Mouse (Mus musculus): ENCODE data around the gene Gm3149.
"Not testable (repeated sequence)": the region's sequence is repeated elsewhere in the genome, so short reads cannot be mapped to it uniquely, and the experiment has no call there.

Gene Gm3149

DNA sequence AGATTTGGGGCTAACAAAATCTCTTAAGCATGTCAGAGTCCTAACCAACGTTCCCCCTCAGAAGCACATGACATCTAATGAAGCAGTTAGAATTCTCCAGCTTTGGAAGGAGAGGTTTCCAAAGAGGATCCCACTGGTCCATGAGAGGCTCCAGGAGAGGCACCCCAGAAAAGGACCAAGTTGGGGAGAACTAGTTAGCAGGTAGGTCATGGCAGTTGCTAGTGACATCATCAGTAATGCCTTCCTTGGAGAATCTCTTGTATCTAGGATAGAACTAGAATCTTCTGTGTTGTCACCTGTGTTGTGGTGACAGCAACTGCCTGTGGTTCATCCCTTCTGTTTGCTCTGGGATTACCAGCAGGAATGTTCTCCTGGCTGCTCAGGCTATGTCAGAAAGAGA lies at the start of gene Gm3149:
Gene Gm3149 (plus strand): TSS at position 301 of the 400 bp plus-strand sequence.
- DNase-seq (ENCODE audit: low spot score), result not testable (repeated sequence)

DNA sequence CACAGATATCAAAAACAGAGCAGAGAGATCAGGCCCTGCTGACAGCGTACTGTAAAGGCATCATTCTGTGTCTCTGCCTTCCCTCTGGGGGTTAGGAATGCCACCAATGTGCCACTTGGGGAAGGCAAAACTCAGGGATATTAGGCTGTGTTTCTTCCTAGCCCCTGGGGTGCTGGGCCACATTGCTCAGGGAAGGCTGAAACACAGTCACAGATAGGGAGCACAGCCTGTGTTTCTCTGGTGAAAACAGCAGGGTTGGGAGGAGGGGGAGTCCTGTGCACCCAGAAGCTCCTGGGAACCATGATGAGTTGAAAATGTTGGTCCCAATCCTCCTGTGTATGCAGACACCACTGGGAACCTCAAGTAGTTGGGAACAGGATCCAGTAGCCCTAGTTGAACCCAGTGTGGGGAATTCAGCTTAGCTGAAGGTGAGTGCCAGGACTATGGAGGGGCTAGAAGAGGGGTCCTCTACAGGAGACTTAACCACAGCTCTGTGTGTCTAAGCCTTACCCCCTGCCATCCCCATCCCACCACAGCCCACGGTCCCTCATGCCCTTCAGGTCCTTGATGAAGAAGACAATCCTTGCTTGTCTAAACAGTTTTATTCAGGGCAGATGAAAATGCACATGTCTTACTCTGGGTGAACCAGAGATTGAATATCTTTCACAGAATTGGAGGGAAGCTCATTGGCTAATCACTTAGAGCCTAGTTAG lies 47.7 kb upstream of the Gm3149 start:
- DNase-seq (ENCODE audit: low spot score), result not testable (repeated sequence)

DNA sequence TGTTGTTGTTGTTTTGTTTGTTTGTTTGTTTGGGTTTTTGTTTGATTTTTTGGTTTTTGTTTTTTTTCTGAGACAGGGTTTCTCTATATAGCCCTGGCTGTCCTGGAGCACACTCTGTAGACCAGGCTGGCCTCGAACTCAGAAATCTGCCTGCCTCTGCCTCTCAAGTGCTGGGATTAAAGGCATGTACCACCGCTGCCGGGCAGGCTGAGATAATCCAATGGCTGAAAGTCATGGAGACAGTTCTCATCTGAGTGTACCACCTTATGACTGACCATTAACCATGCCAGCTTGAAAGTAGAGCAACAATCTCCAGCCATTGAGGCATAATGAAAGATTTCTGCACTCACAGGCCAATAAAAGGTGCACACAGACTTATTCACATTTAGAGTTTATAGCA lies 37.3 kb upstream of the Gm3149 start:
- DNase-seq (ENCODE audit: low spot score), result not testable (repeated sequence)

DNA sequence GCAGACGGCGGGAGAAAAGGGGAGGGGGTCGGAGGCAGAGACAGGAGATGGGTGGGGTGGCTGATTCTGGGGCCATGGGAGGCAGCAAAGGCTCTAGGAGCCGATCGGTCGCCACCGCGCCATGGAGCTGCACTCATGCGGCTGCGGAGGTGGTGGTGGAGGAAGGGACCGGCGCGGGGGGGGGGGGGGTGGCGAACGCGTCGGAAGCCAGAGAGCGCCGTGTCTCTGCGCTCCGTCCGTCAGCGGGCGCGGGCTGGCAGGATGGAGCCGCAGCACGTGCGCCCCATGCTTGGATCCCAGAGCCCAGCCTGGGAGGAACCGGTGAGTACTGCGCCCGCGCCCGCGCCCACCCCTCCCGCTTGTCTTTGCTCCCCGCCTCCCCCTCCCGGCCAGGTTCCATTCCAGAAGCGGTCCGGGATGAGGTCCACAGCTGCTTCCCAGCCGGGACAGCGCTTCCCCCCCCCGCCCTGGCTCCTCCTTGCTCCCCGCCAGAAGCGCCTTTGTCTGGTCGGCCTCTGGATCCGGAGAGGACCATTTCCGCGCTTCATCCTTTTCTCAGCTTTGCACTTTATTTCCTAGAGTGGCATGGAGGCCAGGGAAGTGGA lies 17.5 kb downstream of the Gm3149 start, which contains the start of gene 2610042L04Rik:
Gene 2610042L04Rik (plus strand): TSS at position 288 of the 605 bp plus-strand sequence.
- not testable (repeated sequence) for DNase-seq (ENCODE audit: low spot score)

DNA sequence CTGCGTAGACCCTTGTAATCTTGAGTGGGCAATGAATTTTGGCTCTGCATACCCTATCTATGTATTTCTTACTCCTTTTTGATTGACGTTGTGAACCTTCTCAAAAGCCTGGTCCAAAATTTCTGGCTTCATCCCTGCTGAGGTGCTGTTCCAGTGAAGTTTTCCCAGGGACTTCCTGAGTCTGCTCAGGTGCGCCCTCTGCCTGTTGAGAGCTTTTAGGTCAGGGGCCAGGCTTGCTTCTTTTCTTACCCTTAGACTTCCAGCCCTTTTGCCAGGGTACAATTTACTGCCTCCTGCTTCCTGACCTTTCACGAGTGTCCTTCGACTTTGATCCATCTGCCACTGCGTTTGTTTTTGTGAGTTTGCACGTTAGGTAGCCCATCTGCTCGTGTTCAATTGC lies 18.4 kb downstream of the Gm3149 start:
- not testable (repeated sequence) for DNase-seq (ENCODE audit: low spot score)

DNA sequence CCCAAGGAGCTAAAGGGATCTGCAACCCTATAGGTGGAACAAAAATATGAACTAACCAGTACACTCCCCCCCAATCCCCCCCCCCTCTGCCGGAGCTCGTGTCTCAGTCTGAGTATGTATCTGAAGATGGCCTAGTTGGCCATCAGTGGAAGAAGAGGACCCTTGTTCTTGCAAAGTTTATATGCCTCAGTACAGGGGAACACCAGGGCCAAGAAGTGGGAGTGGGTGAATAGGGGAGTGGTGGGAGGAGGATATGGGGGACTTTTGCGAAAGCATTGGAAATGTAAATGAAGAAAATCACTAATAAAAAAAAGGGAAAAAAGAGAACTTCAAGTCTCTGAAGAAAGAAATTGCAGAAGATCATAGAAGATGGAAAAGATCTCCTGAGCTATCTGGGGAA lies 51.9 kb downstream of the Gm3149 start:
- DNase-seq (ENCODE audit: low spot score), result not testable (repeated sequence)

DNA sequence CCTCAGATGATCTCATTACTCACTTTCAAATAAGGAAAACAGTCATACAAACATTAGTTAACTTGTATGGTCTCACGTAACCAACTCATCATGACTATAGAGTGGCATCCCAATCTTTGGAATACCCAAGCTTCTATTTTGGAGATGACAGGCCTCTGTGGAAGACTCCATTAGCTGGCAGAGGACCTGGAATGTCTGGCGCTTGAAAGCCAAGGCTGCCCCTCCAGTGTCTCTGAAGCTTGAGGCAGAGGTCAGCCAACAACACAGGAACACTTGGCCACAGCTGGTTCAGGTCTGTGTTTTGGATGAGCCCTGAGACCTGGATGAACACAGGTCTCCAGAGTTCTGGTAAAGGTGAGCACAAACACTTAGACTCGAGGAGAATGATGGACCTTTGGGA lies 52.6 kb downstream of the Gm3149 start:
- DNase-seq (ENCODE audit: low spot score), result not testable (repeated sequence)

Data from T-cell, adult 2 months (primary cell).